Mouse (Mus musculus): ENCODE results near the gene Card6.

The Card6 gene

DNA sequence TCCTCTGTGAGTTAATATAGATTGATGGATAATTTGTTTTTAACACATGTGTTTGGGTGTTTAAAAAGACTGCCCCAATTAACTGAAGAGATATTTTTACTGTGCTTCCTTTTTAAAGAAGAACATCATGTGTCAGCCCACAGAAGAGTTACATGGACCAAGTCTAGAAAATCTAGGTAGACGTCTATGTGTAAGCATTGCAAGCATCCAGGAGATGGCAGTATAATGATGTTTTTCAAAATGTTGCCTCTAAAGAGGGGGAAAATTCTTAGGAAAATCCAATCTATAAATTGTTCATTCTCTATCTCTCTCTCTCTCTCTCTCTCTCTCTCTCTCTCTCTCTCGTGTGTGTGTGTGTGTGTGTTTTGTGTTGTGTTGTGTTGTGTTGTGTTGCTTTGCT, 22.2 kb downstream of the Card6 start:
- no peak for DNase-seq (ENCODE audit: low spot score)

DNA sequence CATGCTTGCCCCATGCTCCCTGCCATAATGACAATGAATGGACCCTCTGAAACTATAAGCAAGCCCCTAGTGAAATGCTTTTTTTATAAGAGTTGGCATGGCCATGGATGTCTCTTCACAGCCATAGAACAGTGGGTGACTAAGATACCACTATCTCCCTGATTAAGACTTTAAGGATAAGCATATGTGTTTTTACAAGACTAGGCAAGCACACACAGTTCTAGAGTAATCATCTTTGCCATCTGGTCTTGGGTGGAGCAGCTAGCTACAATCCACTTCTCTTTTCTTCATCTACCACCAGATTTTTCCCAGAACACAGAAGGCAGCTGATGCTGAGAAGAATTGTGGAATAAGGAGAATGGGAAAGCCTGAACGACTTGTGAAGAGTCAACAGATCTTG, 27.1 kb downstream of the Card6 start:
- no peak for DNase-seq (ENCODE audit: low spot score)

DNA sequence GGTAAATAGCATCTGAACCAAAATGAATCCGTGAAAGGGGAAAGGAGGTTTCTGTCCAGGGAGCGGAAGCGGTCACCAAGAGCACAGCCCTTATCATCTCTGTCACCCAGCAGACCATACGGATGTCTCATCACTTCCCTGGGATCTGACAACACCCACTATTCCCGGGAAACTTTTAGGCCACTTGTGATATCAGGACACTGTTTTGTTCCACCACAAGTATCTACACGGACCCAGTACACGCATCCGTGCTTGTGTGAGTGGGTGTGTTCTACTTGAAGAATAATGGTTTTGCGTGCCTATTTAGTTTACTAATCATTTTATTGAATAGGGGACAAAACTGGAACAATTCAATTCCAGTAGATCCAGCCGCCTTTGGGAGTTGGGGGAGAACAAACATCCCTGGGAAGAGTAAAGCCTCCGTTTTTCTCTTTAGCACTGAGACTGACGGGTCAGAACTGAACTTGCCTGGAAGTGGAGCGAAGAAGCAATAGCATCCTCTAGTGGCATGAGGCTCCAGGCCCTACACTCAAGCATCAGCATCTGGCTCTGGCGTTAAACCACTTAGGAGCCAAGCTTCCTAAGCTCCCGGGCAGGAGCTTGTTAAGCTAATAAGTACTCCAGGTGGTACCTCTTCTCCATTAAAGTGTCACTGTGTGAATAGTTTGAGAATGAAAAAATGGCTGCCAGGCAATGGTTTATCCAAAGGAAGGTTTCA, 39.4 kb downstream of the Card6 start:
- no peak for DNase-seq (ENCODE audit: low spot score)

DNA sequence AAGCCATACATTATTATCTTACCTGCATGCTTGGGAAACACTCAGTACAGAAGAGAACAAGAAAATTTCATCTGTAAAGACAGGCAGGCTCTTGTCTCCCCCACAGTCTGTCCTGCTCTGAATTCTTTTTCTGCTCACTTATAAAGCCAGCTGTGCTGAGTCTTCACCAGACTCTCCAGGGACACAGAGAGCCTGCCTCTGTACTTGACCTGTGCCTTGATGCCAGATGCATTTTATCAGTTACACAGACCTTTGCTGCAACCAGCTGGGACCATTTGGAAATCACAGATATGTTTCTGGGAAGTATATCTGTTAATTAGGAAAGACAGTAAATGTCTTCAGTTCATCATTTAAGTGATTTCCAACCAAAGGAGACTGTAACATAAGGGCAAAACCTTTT, 44.7 kb downstream of the Card6 start, which contains the start of gene C7:
C7 (minus strand) TSS at position 106 of the 400 bp plus-strand sequence.
- no peak for DNase-seq (ENCODE audit: low spot score)
